22 mouse cellular contexts compared by ENCODE assay signal in the genomic region with DNA sequence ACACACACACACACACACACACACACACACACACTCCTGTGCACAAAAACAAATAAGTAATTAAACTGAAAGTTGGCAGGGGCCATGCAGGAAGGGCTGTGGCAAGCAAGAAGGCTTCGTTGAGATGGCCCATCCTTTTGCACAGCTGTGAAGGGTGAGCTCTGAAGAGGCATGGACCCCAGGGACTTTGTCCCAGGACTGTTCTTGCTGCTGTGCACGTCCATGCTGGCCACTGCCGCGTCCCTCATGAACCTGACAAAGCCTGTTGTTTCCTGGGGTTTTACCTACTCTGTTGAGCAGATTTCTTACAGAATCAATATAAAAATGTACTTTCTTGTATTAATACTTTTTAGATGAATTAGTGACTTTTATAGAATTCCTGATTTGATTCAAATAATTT.
"Had no signal": no experiment of that assay in that cellular context is flagged by ENCODE, and none has a peak within 500 bp of the region (broad histone marks: within the 10 kb centered on the region; RNA-seq: fewer than 3 reads in every experiment).

No protein-coding gene starts in this region.

- ATAC-seq: hindbrain, postnatal 0 days had no signal

- H3K9me3 ChIP-seq: heart, embryonic 10.5 days; hindbrain, embryonic 10.5 days; limb, embryonic 10.5 days; limb, embryonic 12.5 days; liver, embryonic 13.5 days; liver, embryonic 15.5 days had no signal

- H3K36me3 ChIP-seq: hindbrain, embryonic 10.5 days; hindbrain, embryonic 12.5 days; limb, embryonic 10.5 days; limb, embryonic 12.5 days; liver, embryonic 13.5 days; liver, embryonic 15.5 days had no signal

- H3K4me1 ChIP-seq: hindbrain, embryonic 10.5 days; hindbrain, embryonic 12.5 days; limb, embryonic 10.5 days; limb, embryonic 12.5 days; liver, embryonic 15.5 days had no signal

- H3K4me2 ChIP-seq: heart, embryonic 12.5 days; hindbrain, embryonic 12.5 days; hindbrain, embryonic 14.5 days; limb, embryonic 12.5 days; liver, embryonic 11.5 days; liver, embryonic 13.5 days; liver, embryonic 15.5 days had no signal

- H3K27ac ChIP-seq: heart, embryonic 10.5 days; hindbrain, embryonic 10.5 days; hindbrain, embryonic 12.5 days; hindbrain, embryonic 14.5 days; hindbrain, postnatal 0 days; layer of hippocampus, adult 2 months; left cerebral cortex, adult 2 months; limb, embryonic 10.5 days; limb, embryonic 12.5 days; liver, embryonic 13.5 days; liver, embryonic 15.5 days had no signal

- H3K27me3 ChIP-seq: hindbrain, embryonic 12.5 days; limb, embryonic 12.5 days; liver, embryonic 13.5 days; liver, embryonic 15.5 days had no signal

- DNase-seq: gastrocnemius, postnatal 25 days; heart, postnatal 10 days; heart, postnatal 4 days; kidney, adult 18-20 months; kidney, adult 8-10 months; kidney, postnatal 10 days; kidney, postnatal 25 days; kidney, postnatal 4 days; liver; liver, embryonic 13.5 days had no signal

- H3K9ac ChIP-seq: heart, embryonic 12.5 days; hindbrain, embryonic 12.5 days; hindbrain, embryonic 14.5 days; limb, embryonic 12.5 days; liver, embryonic 13.5 days; liver, embryonic 15.5 days had no signal

- H3K4me3 ChIP-seq: heart, embryonic 10.5 days; heart, embryonic 12.5 days; hindbrain, embryonic 10.5 days; hindbrain, embryonic 12.5 days; layer of hippocampus, adult 2 months; left cerebral cortex, adult 2 months; limb, embryonic 10.5 days; limb, embryonic 12.5 days; liver, embryonic 13.5 days; liver, embryonic 15.5 days had no signal
